Mouse (Mus musculus): ENCODE data around the gene Tceanc.

DNA sequence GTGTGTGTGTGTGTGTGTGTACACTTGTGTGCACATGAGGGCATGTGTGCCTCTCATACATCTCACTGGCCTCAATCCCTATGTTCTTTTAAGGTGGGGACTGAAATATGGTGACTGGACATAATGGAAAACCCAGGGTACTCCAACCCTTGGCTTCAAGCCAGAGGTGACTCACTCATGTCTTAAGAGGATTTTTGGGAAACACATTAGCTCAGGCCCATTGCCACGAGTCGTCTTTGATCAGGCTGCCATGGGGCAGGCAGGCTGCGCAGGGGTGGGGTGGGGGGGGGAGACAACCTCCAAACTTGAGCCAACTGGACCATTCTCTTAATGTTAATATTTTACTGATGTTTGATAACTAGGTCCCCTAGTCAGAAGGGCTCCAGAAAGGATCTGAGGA, 41.0 kb upstream of the Tceanc start:
- TF ChIP-seq CTCF (IDR thresholded peaks at IDR 0.05; ENCODE audit: borderline replicate concordance, extremely low read depth, insufficient read depth, insufficient read length) (no peak), POLR2A (IDR thresholded peaks at IDR 0.05; ENCODE audit: borderline replicate concordance, extremely low read depth, insufficient read depth, insufficient read length, poor library complexity, severe bottlenecking) (no peak)
